9 mouse cellular contexts compared by ENCODE assay signal in the genomic region with DNA sequence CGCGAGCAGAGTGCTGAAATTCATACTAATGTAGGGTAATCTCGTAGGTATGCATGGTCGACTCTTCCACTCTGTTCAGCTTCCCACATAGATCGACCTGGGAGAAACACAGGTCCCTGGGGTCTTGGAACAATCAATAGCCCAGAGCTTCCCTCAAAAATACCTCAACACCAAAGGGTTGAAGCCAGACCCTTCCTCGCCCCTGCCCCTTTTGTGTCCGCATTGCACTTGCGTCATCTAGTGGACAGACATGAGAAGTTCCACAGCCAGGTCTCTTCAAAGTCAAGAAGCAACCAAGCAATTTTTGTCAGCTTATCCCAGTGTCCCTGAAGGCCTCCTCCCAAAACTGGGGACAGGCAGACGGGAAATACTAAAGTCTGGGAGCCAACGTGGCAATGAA.
DNase-seq lines count a peak whose midpoint lies in the region; ATAC-seq and TF ChIP-seq lines count a peak whose summit lies in the region.
"Had no signal": no experiment of that assay in that cellular context is flagged by ENCODE, and none has a peak within 500 bp of the region (broad histone marks: within the 10 kb centered on the region; RNA-seq: fewer than 3 reads in every experiment).

No protein-coding gene starts in this region.

- peak; percentile 60 to 62 for DNase-seq in cerebellum, postnatal 10 days
- no peak for DNase-seq in cerebellum, adult 2 months
- DNase-seq in lung, postnatal 25 days (ENCODE audit: low spot score): no peak
- DNase-seq in neural tube, embryonic 10.5 days (ENCODE audit: extremely low spot score, low spot score): peak; percentile 33
- no peak for DNase-seq in thymus, postnatal 36 days

- H3K27me3 ChIP-seq in cerebellum, adult 2 months (ENCODE audit: control insufficient read depth, insufficient read depth, low read length): no peaks in the 10 kb centered on the region
- H3K27me3 ChIP-seq in lung, embryonic 15.5 days: no peaks in the 10 kb centered on the region
- H3K27me3 ChIP-seq in hindbrain, embryonic 12.5 days: no peaks in the 10 kb centered on the region; the same call in 1 of the 2 replicates

- no peaks in the 10 kb centered on the region for H3K36me3 ChIP-seq in lung, embryonic 15.5 days
- no peaks in the 10 kb centered on the region for H3K36me3 ChIP-seq in hindbrain, embryonic 12.5 days

- H3K4me2 ChIP-seq in lung, embryonic 15.5 days: 0 out of 2 replicates have a peak overlapping the region, but pooled peaks have one; percentile 22
- H3K4me2 ChIP-seq in hindbrain, embryonic 12.5 days (replicated peaks): 0 out of 2 replicates have a peak overlapping the region, but pooled peaks have one; percentile 23

- no peak for TF ChIP-seq POLR2A in cerebellum, adult 2 months (IDR thresholded peaks at IDR 0.05; ENCODE audit: borderline replicate concordance, insufficient read depth, low read length)

- no peak overlapping the region for H3K4me3 ChIP-seq in cerebellum, adult 2 months (replicated peaks; ENCODE audit: insufficient read depth, low read depth, low read length)
- H3K4me3 ChIP-seq in lung, embryonic 15.5 days: no peak overlapping the region
- no peak overlapping the region for H3K4me3 ChIP-seq in hindbrain, embryonic 12.5 days
- H3K4me3 ChIP-seq: erythroblast, embryonic 14.5 days had no signal

- no peak for ATAC-seq in lung, embryonic 15.5 days (ENCODE audit: borderline replicate concordance, extremely low read depth, low FRiP score, low TSS enrichment)
- ATAC-seq in hindbrain, embryonic 12.5 days (ENCODE audit: low FRiP score): peak; percentile 33; the same call in 1 of the 2 replicates
- no peak for ATAC-seq in monocyte, adult 5-6 weeks (replicated peaks; ENCODE audit: insufficient number of reproducible peaks, low FRiP score, low TSS enrichment, poor library complexity, severe bottlenecking)

- no peaks in the 10 kb centered on the region for H3K9me3 ChIP-seq in lung, embryonic 15.5 days
- H3K9me3 ChIP-seq in hindbrain, embryonic 12.5 days (replicated peaks): no peaks in the 10 kb centered on the region

- H3K4me1 ChIP-seq in cerebellum, adult 2 months (ENCODE audit: control insufficient read depth, insufficient read depth, low read length): no peaks in the 10 kb centered on the region
- H3K4me1 ChIP-seq in lung, embryonic 15.5 days: peaks cover 3% of the 10 kb centered on the region; the same call in 1 of the 2 replicates
- H3K4me1 ChIP-seq in hindbrain, embryonic 12.5 days: no peaks in the 10 kb centered on the region

- H3K9ac ChIP-seq in lung, embryonic 15.5 days: no peak overlapping the region
- H3K9ac ChIP-seq in hindbrain, embryonic 12.5 days: no peak overlapping the region

- TF ChIP-seq CTCF in cerebellum, adult 2 months (IDR thresholded peaks at IDR 0.05; ENCODE audit: borderline replicate concordance, insufficient read depth, low read depth, low read length): no peak; the same call in 1 of the 2 replicates

- 22% methylated on average over 10 of the region's 10 CpGs for WGBS in cerebellum, adult 2 months
- WGBS in lung, embryonic 15.5 days: 18% methylated on average over 10 of the region's 10 CpGs
- 27% methylated on average over 10 of the region's 10 CpGs for WGBS in hindbrain, embryonic 12.5 days

- no peak overlapping the region for H3K27ac ChIP-seq in cerebellum, adult 2 months (ENCODE audit: insufficient read depth, low read length)
- H3K27ac ChIP-seq in lung, embryonic 15.5 days: no peak overlapping the region
- no peak overlapping the region for H3K27ac ChIP-seq in hindbrain, embryonic 12.5 days

Comparison
In these comparisons a context has a peak if more than half of its experiments do, and no peak if none do; other contexts are left out.
1. DNase-seq: peak in cerebellum, postnatal 10 days (2 of 2) and neural tube, embryonic 10.5 days (single experiment); none in cerebellum, adult 2 months (0 of 2), lung, postnatal 25 days (single experiment) and thymus, postnatal 36 days (0 of 2).